ENCODE assay signal across 15 mouse cellular contexts in the genomic region with DNA sequence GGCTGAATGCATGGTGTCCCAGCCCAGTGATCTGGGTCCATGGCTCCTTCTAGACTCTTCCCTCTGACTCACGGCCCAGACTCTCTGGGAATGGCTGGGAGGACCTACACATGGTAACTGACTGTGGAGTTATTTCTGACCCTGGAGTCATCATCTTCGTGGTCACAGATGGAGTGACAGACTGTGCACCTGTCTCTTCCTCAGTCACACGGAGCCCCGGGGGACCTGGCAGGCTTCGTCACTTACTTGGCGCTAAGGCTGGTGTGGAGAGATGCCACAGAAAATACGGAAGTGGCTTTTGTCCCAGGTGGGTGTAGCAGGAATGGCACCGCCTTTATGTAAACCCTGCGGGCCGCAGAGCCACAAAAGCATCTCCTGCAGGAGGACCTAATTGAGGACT. TPM values are rescaled to one million over a fixed set of nuclear protein-coding genes. Genes with fewer than 3 reads are reported as not detected.
A peak's percentile ranks its signal among the peaks of the same experiment; 100 is the strongest.
DNase-seq lines count a peak whose midpoint lies in the region; ATAC-seq and TF ChIP-seq lines count a peak whose summit lies in the region.
"Had no signal": no experiment of that assay in that cellular context is flagged by ENCODE, and none has a peak within 500 bp of the region (broad histone marks: within the 10 kb centered on the region; RNA-seq: fewer than 3 reads in every experiment).

No protein-coding gene starts in this region.

- H3K4me2 ChIP-seq in stomach, postnatal 0 days (replicated peaks; ENCODE audit: low read depth), result no peak overlapping the region
- H3K4me2 ChIP-seq: midbrain, embryonic 15.5 days had no signal

- no peaks in the 10 kb centered on the region for H3K27me3 ChIP-seq in splenic B cell, adult 2 months (ENCODE audit: control insufficient read depth, insufficient read depth, low read length, poor library complexity, severe bottlenecking)
- H3K27me3 ChIP-seq in stomach, postnatal 0 days (ENCODE audit: control insufficient read depth, insufficient read depth, low read length), result no peaks in the 10 kb centered on the region
- H3K27me3 ChIP-seq: midbrain, embryonic 15.5 days had no signal

- no peaks in the 10 kb centered on the region for H3K4me1 ChIP-seq in stomach, postnatal 0 days (replicated peaks; ENCODE audit: control insufficient read depth, insufficient read depth)
- H3K4me1 ChIP-seq: midbrain, embryonic 15.5 days had no signal

- no peak for TF ChIP-seq CTCF in stomach, postnatal 0 days (IDR thresholded peaks at IDR 0.05; ENCODE audit: low read depth)

- TF ChIP-seq EP300 in stomach, postnatal 0 days (optimal IDR thresholded peaks at IDR 0.05), result no peak

- DNase-seq in right cerebral cortex, adult 18-20 months, result peak; percentile 37
- no peak for DNase-seq in right cerebral cortex, postnatal 10 days (ENCODE audit: low spot score in 2 of 2)
- peak; percentile 90 to 91 for DNase-seq in cerebellum, adult 18-20 months
- peak; percentile 44 for DNase-seq in gastrocnemius, postnatal 36 days
- DNase-seq in splenic B cell, adult 2 months (ENCODE audit: low read depth, low spot score), result peak; percentile 79
- DNase-seq in stomach, postnatal 0 days (ENCODE audit: low spot score), result no peak
- no peak for DNase-seq in right cerebral cortex, adult 2 months (ENCODE audit: low spot score in 2 of 2)
- DNase-seq: kidney, postnatal 10 days; lung, postnatal 14 days had no signal

- no peaks in the 10 kb centered on the region for H3K9me3 ChIP-seq in stomach, postnatal 0 days (ENCODE audit: control insufficient read depth, low read length)
- H3K9me3 ChIP-seq: midbrain, embryonic 15.5 days had no signal

- no peak overlapping the region for H3K9ac ChIP-seq in stomach, postnatal 0 days (ENCODE audit: low read length)
- H3K9ac ChIP-seq: midbrain, embryonic 15.5 days had no signal

- intact Hi-C loops in gastrocnemius, postnatal 36 days (cut with DNase I), result no loop called here

- no peak for ATAC-seq in megakaryocyte, adult 5-6 weeks (ENCODE audit: poor library complexity, severe bottlenecking)
- no peak for ATAC-seq in stomach, postnatal 0 days (ENCODE audit: low FRiP score, low TSS enrichment)
- ATAC-seq: midbrain, embryonic 15.5 days had no signal

- no peak overlapping the region for H3K4me3 ChIP-seq in stomach, postnatal 0 days (ENCODE audit: low read depth, low read length)
- H3K4me3 ChIP-seq: midbrain, embryonic 15.5 days had no signal

- no peak overlapping the region for H3K27ac ChIP-seq in stomach, postnatal 0 days (replicated peaks)
- H3K27ac ChIP-seq: midbrain, embryonic 15.5 days had no signal

- no peaks in the 10 kb centered on the region for H3K36me3 ChIP-seq in splenic B cell, adult 2 months (ENCODE audit: control insufficient read depth, insufficient read depth, low read length, poor library complexity, severe bottlenecking)
- no peaks in the 10 kb centered on the region for H3K36me3 ChIP-seq in stomach, postnatal 0 days (ENCODE audit: control insufficient read depth, insufficient read depth, low read length)
- H3K36me3 ChIP-seq: midbrain, embryonic 15.5 days had no signal

- WGBS in stomach, postnatal 0 days, result 71% methylated on average over 10 of the region's 10 CpGs

RNA-seq across cellular contexts. Expression of a gene that starts 0.8 kb away (rescaled TPM):
- total RNA-seq in gastrocnemius, postnatal 36 days (2021), result 100 to 1,000 TPM in 1 of 2 experiments, 10 to 100 TPM in 1; 96.9 to 125 TPM
- total RNA-seq in megakaryocyte, adult 5-6 weeks (2015), result 0.09 TPM in 1 of 2 replicates, not detected in the other
- not detected in 2 replicates for total RNA-seq in megakaryocyte, adult 5-6 weeks (2017)
- polyA plus RNA-seq in stomach, postnatal 0 days (2015; fragmentation: Nextera tagmentation; extraction: Ambion mirVana), result 0.05 and 0.11 TPM in 2 replicates
- total RNA-seq: MEL had no signal
- polyA plus RNA-seq: forebrain, embryonic 11.5 days; intestine, embryonic 14.5 days; midbrain, embryonic 15.5 days; small intestine, adult 2 months had no signal

RNA-seq across cellular contexts. Expression of a gene that starts 39.7 kb away (rescaled TPM):
- 10 to 100 TPM in 1 of 2 experiments, 1 to 10 TPM in 1; 3.0 to 11.0 TPM for total RNA-seq in gastrocnemius, postnatal 36 days (2021)
- total RNA-seq in megakaryocyte, adult 5-6 weeks (2015), result 7.9 and 11.6 TPM in 2 replicates
- total RNA-seq in megakaryocyte, adult 5-6 weeks (2017), result 11.8 and 12.5 TPM in 2 replicates
- 5.5 and 5.6 TPM in 2 replicates for polyA plus RNA-seq in stomach, postnatal 0 days (2015; fragmentation: Nextera tagmentation; extraction: Ambion mirVana)

RNA-seq across cellular contexts. Expression of a gene that starts 45.5 kb away (rescaled TPM):
- total RNA-seq in gastrocnemius, postnatal 36 days (2021), result under 1 TPM; 0.28 to 0.52 TPM
- total RNA-seq in megakaryocyte, adult 5-6 weeks (2015), result 88.0 and 95.4 TPM in 2 replicates
- total RNA-seq in megakaryocyte, adult 5-6 weeks (2017), result 111 and 114 TPM in 2 replicates
- polyA plus RNA-seq in stomach, postnatal 0 days (2015; fragmentation: Nextera tagmentation; extraction: Ambion mirVana), result 8.6 and 9.5 TPM in 2 replicates
- total RNA-seq: MEL had no signal

Comparison
In these comparisons a context has a peak if more than half of its experiments do, and no peak if none do; other contexts are left out.
1. DNase-seq: peak in right cerebral cortex, adult 18-20 months (single experiment), cerebellum, adult 18-20 months (2 of 2), gastrocnemius, postnatal 36 days (2 of 2) and splenic B cell, adult 2 months (single experiment); none in right cerebral cortex, postnatal 10 days (0 of 2), stomach, postnatal 0 days (single experiment) and right cerebral cortex, adult 2 months (0 of 2).
2. RNA of a gene that starts 0.8 kb away (total RNA-seq): 96.9 to 125 TPM in gastrocnemius, postnatal 36 days; 0.09 TPM in megakaryocyte, adult 5-6 weeks; every median in the first group is over 10 times any median in the second.
3. RNA of a gene that starts 45.5 kb away (total RNA-seq): 88.0 to 114 TPM in megakaryocyte, adult 5-6 weeks; 0.28 to 0.52 TPM in gastrocnemius, postnatal 36 days; every median in the first group is over 10 times any median in the second.